Mouse (Mus musculus) forebrain, embryonic 11.5 days (tissue): Measurements from ENCODE around the gene Gsta4. TPM values are rescaled to one million over a fixed set of nuclear protein-coding genes. Genes with fewer than 3 reads are reported as not detected.

Source experiments
- ATAC-seq: fragments of 200-750 bp; cut with Nextera tagmentation; replicated peaks from 2 replicates; pipeline ENCODE4 v1.8.0; 2017; ENCODE audit warnings: moderate TSS enrichment; ENCODE audit not compliant: low FRiP score
- DNase-seq: peaks from one replicate; pipeline ENCODE4 v3.0.0-alpha.2; 2017; ENCODE audit warnings: low spot score
- H3K27ac ChIP-seq: fragments of 300-500 bp; sonication (generic); 2 replicates; pipeline ENCODE4 v1.5.1; 2014; ENCODE audit warnings: low read depth, low read length
- H3K27me3 ChIP-seq: fragments of 300-500 bp; sonication (generic); 2 replicates; pipeline ENCODE4 v1.6.1; 2014; ENCODE audit warnings: mild to moderate bottlenecking, low read length, mixed read lengths; ENCODE audit not compliant: control insufficient read depth, insufficient read depth
- H3K36me3 ChIP-seq: fragments of 300-500 bp; sonication (generic); 2 replicates; pipeline ENCODE4 v1.6.1; 2014; ENCODE audit warnings: mild to moderate bottlenecking, low read length, moderate library complexity, mixed read lengths; ENCODE audit not compliant: control insufficient read depth, insufficient read depth
- H3K4me1 ChIP-seq: fragments of 300-500 bp; sonication (generic); replicated peaks from 2 replicates; pipeline ENCODE4 v1.6.1; 2014; ENCODE audit warnings: low read length, mixed read lengths; ENCODE audit not compliant: control insufficient read depth, insufficient read depth
- H3K4me2 ChIP-seq: fragments of 300-500 bp; sonication (generic); 2 replicates; pipeline ENCODE4 v1.6.1; 2014; ENCODE audit warnings: low read depth, mild to moderate bottlenecking, low read length, moderate library complexity, mixed read lengths; ENCODE audit not compliant: severe bottlenecking
- H3K4me3 ChIP-seq: fragments of 300-500 bp; sonication (generic); 2 replicates; pipeline ENCODE4 v1.5.1; 2014; ENCODE audit warnings: low read depth, low read length
- H3K9ac ChIP-seq: fragments of 300-500 bp; sonication (generic); 2 replicates; pipeline ENCODE4 v1.6.1; 2014; ENCODE audit warnings: low read length
- H3K9me3 ChIP-seq: fragments of 300-500 bp; sonication (generic); 2 replicates; pipeline ENCODE4 v1.6.1; 2016; ENCODE audit warnings: low read length, mixed read lengths; ENCODE audit not compliant: control insufficient read depth
- WGBS: fragments of 180-500 bp; shearing (Covaris S2); extraction: QIAGEN DNeasy Blood & Tissue Kit; methylation state at CpG from one replicate; pipeline ENCODE4 v1.1.7; 2014; 5-methylcytosine and 5-hydroxymethylcytosine counted together
- polyA plus RNA-seq: library from polyadenylated mRNA; unstranded; fragments of >200 nt; fragmentation: Nextera tagmentation; extraction: Ambion mirVana; gene quantifications from 2 replicates; pipeline ENCODE4 v1.2.1, GENCODE M21; 2014

The Gsta4 gene
- polyA plus RNA-seq, 1 experiment from 2014 or later: 58.5 TPM

DNA sequence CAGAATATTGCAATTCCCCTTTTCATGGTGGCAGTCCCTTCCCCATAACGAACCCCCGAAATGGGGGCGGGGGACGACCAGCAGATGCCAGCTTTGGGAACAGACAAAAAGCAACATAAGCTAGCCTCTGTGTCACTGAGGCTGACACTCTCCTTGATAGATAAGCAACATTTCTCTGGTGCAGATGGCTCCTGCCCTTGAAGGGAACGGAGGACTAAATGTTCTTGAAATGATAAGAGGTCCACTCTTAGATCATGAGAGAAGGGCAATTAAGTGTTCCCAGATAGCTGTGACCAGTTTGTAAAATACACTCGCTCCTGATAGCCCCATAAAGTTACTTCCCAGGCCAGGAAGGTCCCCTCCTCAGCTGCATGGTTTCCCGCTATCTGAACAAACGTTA is 6.3 kb downstream of the Gsta4 start:
- H3K27ac ChIP-seq: no peak overlapping the region
- no peak overlapping the region for H3K9ac ChIP-seq
- H3K4me1 ChIP-seq: peaks cover 5% of the 10 kb centered on the region; the same call in 1 of the 2 replicates
- H3K4me2 ChIP-seq: no peak overlapping the region
- 85% methylated on average over 8 of the region's 8 CpGs for WGBS
- H3K27me3 ChIP-seq: no peaks in the 10 kb centered on the region
- H3K4me3 ChIP-seq: no peak overlapping the region
- H3K36me3 ChIP-seq: no peaks in the 10 kb centered on the region
- no peak for ATAC-seq
- DNase-seq: peak; percentile 22
- no peaks in the 10 kb centered on the region for H3K9me3 ChIP-seq

DNA sequence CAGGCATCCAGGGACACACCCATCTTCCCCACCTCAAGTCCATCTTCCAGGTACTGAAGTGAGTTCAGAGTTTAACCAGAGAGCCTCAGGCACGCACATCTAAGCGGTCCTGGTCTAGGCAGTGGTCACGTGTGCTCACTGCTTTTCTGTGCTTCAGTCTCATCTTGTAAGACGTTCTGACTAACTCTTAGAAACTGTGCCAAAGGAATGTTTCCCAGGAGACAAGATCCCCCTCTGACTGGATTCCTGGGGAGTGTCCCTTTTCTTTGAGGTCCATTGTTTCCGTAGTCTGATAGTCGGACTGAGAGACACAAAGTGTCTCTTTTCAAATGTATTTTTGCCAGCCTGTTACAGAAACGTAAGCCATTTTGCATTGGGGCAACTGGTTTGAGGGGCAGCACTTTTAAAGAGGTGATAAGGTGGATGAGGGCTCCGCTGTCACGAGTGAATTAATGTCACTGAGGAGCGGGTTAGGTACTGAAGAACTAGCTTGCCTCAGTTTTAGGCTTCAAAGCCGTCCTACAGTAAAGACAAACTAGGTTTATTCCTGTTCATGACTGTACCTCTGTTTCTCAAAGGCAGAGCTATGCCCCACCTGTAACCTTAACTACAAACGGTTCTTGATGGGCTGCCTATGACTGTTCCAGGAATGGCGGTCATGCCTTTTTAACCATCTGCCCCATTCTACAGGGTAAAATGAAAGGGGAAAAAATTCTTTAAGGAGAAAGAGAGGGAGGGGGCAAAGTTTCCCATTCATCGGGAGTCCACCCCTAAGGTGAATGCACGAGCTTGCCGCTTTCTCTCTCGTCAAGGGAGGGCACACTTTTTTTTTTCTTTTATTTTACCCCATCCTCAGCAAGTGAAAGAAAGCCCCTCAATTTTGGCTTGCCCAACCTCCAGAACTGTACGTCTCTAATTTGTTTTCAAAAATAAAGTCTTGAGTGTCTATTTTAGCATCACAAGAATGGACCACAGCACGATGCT is 8.4 kb downstream of the Gsta4 start:
- DNase-seq (peak; percentile 51), ATAC-seq (peak; percentile 1; the same call in 1 of the 2 replicates)
- H3K4me3 ChIP-seq: peak overlapping the region; percentile 37
- peaks cover 5% of the 10 kb centered on the region; the same call in 1 of the 2 replicates for H3K4me1 ChIP-seq
- no peaks in the 10 kb centered on the region for H3K27me3 ChIP-seq
- H3K27ac ChIP-seq: no peak overlapping the region
- H3K4me2 ChIP-seq: peak overlapping the region; percentile 60
- no peaks in the 10 kb centered on the region for H3K36me3 ChIP-seq
- WGBS: 2% methylated on average over 19 of the region's 19 CpGs
- no peaks in the 10 kb centered on the region for H3K9me3 ChIP-seq
- peak overlapping the region; percentile 28 for H3K9ac ChIP-seq

DNA sequence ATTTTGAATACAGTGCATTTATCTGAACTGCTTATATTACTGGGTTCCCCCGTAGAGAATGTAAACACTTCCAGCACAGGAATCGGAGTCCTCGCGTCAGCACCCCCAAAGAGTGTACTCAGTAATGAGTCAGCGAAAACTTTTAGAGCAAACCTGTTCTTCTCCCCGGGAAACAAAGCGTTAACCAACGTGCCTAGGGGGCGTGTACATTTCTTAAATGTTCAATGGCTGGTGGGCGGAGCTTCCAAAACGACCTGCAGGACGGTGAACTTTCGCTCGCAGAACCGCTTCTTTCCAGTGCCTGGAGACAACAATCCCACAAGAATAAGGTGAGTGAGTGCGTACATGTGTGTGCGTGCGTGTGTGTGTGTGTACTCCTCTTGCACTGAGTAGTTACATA is 9.2 kb downstream of the Gsta4 start:
- Histone ChIP-seq H3K9me3 (no peaks in the 10 kb centered on the region), H3K4me3 (peak overlapping the region; percentile 37), H3K27me3 (no peaks in the 10 kb centered on the region), H3K36me3 (no peaks in the 10 kb centered on the region), H3K4me1 (peaks cover 5% of the 10 kb centered on the region; the same call in 1 of the 2 replicates), H3K4me2 (peak overlapping the region; percentile 60), H3K27ac (no peak overlapping the region), H3K9ac (peak overlapping the region; percentile 28)
- WGBS: under 1% methylated on average over 18 of the region's 18 CpGs
- ATAC-seq (peak; percentile 67), DNase-seq (peak; percentile 88)

DNA sequence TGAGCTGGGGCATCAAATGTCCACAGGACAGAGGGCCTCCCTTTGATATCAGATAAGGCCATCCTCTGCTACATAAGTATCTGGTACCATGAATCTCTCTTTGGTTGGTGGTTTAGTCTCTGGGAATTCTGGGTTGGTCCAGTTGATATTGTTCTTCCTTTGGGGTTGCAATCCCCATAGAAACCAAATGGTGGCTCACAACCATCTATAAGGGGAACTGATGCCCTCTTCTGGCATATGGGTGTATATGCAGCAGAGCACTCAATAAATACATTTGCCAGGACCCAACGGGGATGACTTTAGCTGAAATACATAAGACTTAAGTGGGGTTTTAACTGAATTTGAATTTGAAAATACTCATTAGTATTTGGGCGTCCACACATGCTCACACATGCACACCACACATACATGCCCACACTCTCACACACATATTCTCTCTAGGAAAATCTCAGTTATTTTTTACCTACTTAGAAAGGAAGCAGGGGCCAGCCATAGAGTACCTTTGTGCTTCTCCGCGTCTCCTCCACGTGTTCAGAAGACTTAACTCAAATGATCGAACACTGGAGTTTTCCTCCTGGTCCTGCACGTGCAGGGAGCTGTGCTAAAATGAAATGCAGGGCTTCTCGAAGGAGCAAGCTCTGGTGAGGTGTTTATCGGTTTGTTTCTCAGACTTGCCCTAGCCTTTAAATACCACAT is 11.5 kb downstream of the Gsta4 start:
- Histone ChIP-seq H3K4me3 (no peak overlapping the region), H3K36me3 (no peaks in the 10 kb centered on the region), H3K4me2 (no peak overlapping the region), H3K27me3 (no peaks in the 10 kb centered on the region), H3K9ac (no peak overlapping the region), H3K9me3 (no peaks in the 10 kb centered on the region), H3K4me1 (peaks cover 5% of the 10 kb centered on the region; the same call in 1 of the 2 replicates), H3K27ac (no peak overlapping the region)
- 49% methylated on average over 9 of the region's 9 CpGs for WGBS
- DNase-seq (peak; percentile 52), ATAC-seq (peak; percentile 42)

DNA sequence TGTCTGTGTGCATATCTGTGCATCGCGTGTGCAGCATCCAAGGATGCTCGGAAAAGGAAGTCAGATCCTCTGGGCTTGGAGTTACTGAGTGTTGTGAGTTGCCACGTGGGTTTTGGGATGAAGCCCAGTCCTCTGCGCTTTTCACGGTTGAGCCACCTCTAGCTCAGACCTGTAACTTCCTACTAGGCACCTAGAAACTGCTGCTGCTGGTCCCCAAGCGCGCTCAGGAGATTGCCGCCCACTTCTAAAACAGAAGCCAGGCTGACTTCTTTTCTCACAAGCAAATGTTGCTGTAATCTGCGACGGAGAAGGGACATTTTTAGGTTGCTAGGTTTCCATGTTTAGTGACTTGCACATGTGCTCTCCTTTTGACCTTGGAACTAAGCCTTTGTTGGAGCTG is 12.5 kb downstream of the Gsta4 start:
- Histone ChIP-seq H3K9ac (no peak overlapping the region), H3K27ac (no peak overlapping the region), H3K9me3 (no peaks in the 10 kb centered on the region), H3K4me1 (peaks cover 5% of the 10 kb centered on the region; the same call in 1 of the 2 replicates), H3K36me3 (no peaks in the 10 kb centered on the region), H3K4me2 (no peak overlapping the region), H3K4me3 (no peak overlapping the region), H3K27me3 (no peaks in the 10 kb centered on the region)
- ATAC-seq (no peak), DNase-seq (peak; percentile 49)
- WGBS: 87% methylated on average over 11 of the region's 11 CpGs

DNA sequence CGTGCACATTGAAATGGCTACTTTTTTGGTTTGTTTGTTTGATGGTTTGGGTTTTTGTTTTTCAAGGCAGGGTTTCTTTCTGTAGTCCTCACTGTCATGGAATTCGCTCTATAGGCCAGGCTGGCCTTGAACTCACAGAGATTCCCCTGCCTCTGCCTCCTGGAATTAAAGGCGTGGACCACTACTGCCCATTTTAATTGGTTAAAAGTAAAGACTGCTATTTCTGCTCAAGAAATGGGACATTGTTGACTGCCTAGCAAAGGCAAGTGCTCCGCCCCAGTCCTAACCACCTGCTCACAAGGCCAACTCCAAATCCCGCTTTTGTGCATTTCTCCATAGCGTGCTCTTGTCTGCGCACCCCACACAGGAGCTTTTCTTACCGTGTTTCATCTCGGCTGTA is 15.2 kb downstream of the Gsta4 start:
- Histone ChIP-seq H3K36me3 (no peaks in the 10 kb centered on the region), H3K4me2 (no peak overlapping the region), H3K27ac (no peak overlapping the region), H3K27me3 (no peaks in the 10 kb centered on the region), H3K4me1 (no peaks in the 10 kb centered on the region), H3K9me3 (no peaks in the 10 kb centered on the region), H3K4me3 (no peak overlapping the region), H3K9ac (no peak overlapping the region)
- ATAC-seq (no peak), DNase-seq (no peak)
- WGBS: 97% methylated on average over 9 of the region's 9 CpGs

DNA sequence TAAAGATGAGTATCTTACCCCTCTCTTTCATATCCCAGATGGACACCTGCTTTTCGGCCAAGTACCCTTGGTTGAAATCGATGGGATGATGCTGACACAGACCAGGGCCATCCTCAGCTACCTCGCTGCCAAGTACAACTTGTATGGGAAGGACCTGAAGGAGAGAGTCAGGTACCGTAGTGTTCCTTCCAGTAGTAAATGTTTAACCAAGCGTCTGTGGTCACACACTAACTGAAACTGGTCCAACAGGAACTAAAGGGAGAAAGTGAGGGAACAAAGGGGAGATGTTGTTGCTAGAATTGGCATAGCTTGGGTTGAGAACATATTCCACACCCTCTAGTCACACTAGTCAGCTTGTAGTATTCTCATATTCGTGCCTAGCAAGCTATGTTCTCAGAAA is 21.6 kb downstream of the Gsta4 start:
- H3K36me3 ChIP-seq: no peaks in the 10 kb centered on the region
- no peaks in the 10 kb centered on the region for H3K27me3 ChIP-seq
- no peaks in the 10 kb centered on the region for H3K4me1 ChIP-seq
- H3K9me3 ChIP-seq: no peaks in the 10 kb centered on the region
- H3K4me2 ChIP-seq: no peak overlapping the region
- no peak overlapping the region for H3K9ac ChIP-seq
- 88% methylated on average over 6 of the region's 6 CpGs for WGBS
- no peak for ATAC-seq
- no peak for DNase-seq
- H3K4me3 ChIP-seq: no peak overlapping the region
- no peak overlapping the region for H3K27ac ChIP-seq

DNA sequence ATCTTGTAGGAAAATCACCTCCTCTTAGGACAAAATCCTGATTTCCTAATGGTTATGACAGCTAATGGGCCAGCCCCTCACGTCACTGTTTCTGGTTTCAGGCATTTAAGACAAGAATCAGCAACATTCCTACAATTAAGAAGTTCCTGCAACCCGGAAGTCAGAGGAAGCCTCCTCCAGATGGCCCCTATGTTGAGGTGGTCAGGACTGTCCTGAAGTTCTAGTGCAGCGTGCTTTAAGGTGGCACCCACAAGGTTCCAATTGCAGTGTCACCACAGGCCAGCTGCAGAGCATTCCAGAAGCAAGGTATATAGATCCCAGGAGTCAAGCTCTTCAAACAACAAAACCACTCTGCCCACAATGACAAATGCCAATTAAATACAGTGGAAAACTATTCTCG is 26.4 kb downstream of the Gsta4 start:
- H3K4me2 ChIP-seq: no peak overlapping the region
- H3K27ac ChIP-seq: no peak overlapping the region
- no peak overlapping the region for H3K9ac ChIP-seq
- H3K4me1 ChIP-seq: no peaks in the 10 kb centered on the region
- H3K36me3 ChIP-seq: no peaks in the 10 kb centered on the region
- H3K4me3 ChIP-seq: no peak overlapping the region
- H3K9me3 ChIP-seq: no peaks in the 10 kb centered on the region
- H3K27me3 ChIP-seq: no peaks in the 10 kb centered on the region
- ATAC-seq (no peak), DNase-seq (no peak)
- WGBS: 81% methylated on average over 4 of the region's 4 CpGs
